ENCODE assay signal across 25 mouse cellular contexts in the genomic region with DNA sequence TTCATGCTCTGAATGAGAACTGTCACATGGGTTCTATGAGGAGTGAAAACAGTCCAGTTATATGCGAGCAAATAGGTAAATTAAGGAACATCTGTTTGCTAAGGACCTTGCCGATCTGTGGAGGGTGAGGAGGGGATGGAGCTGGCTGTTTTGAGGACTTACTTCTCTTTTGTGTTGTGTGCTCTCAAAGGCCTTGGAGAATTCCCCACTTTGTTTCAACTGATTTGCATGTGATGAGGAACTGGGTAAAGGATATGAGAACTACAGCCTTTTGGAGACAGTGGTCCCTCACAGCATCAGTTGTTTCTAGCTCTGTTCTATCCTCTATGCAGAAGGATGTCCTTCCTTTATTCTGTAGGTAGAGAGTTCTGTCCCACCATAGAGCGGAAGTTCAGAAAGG. TPM values are rescaled to one million over a fixed set of nuclear protein-coding genes. Genes with fewer than 3 reads are reported as not detected.
"Had no signal": no experiment of that assay in that cellular context is flagged by ENCODE, and none has a peak within 500 bp of the region (broad histone marks: within the 10 kb centered on the region; RNA-seq: fewer than 3 reads in every experiment).

No protein-coding gene starts in this region.

- DNase-seq: liver, embryonic 13.5 days; liver, postnatal 0 days; lung, adult 2 months; lung, postnatal 4 days; midbrain, embryonic 14.5 days; retina, postnatal 1 day; right cerebral cortex, adult 18-20 months; right cerebral cortex, postnatal 25 days; right cerebral cortex, postnatal 4 days; thymus, adult 2 months; thymus, postnatal 25 days; thymus, postnatal 4 days had no signal

- H3K4me3 ChIP-seq: liver, embryonic 13.5 days; liver, embryonic 15.5 days; lung, embryonic 15.5 days; midbrain, embryonic 10.5 days; midbrain, embryonic 12.5 days; myocyte; neural tube, embryonic 13.5 days; neural tube, embryonic 15.5 days; stomach, embryonic 15.5 days had no signal

- ATAC-seq: liver, postnatal 0 days; lung, postnatal 0 days; midbrain, embryonic 16.5 days had no signal

- H3K27ac ChIP-seq: liver, embryonic 13.5 days; liver, embryonic 15.5 days; lung, embryonic 15.5 days; midbrain, embryonic 10.5 days; midbrain, embryonic 12.5 days; neural tube, embryonic 13.5 days; neural tube, embryonic 15.5 days; stomach, embryonic 15.5 days; stomach, postnatal 0 days had no signal

RNA-seq across cellular contexts. Expression of a gene that starts 10.7 kb away (rescaled TPM):
- total RNA-seq: megakaryocyte, adult 5-6 weeks; megakaryocyte-erythroid progenitor cell, adult 5-6 weeks had no signal

RNA-seq across cellular contexts. Expression of a gene that starts 39.7 kb away (rescaled TPM):
- total RNA-seq: megakaryocyte, adult 5-6 weeks; megakaryocyte-erythroid progenitor cell, adult 5-6 weeks had no signal
